Mouse (Mus musculus): ENCODE results near the gene Gpr107. TPM values are rescaled to one million over a fixed set of nuclear protein-coding genes. Genes with fewer than 3 reads are reported as not detected.
"Not testable (repeated sequence)": the region's sequence is repeated elsewhere in the genome, so short reads cannot be mapped to it uniquely, and the experiment has no call there.

The Gpr107 gene
- total RNA-seq, 1 experiment from 2014 or later = 46.8 TPM

GRCm38 (mm10) chr2:31156846-31157245 is 4.7 kb downstream of the Gpr107 start:
- no peak for DNase-seq

GRCm38 (mm10) chr2:31160147-31160920 is 8.2 kb downstream of the Gpr107 start:
- no peak for DNase-seq

GRCm38 (mm10) chr2:31161620-31162019 is 9.5 kb downstream of the Gpr107 start:
- no peak for DNase-seq

GRCm38 (mm10) chr2:31163361-31164118 is 11.4 kb downstream of the Gpr107 start:
- DNase-seq = peak; percentile 44

GRCm38 (mm10) chr2:31164841-31165455 is 12.8 kb downstream of the Gpr107 start:
- DNase-seq = peak; percentile 56

- no peak for DNase-seq
These were observed 13.4 kb downstream of the Gpr107 start for GRCm38 (mm10) chr2:31165529-31165928.

- DNase-seq = not testable (repeated sequence)
These were observed 15.5 kb downstream of the Gpr107 start for GRCm38 (mm10) chr2:31167571-31167970.

GRCm38 (mm10) chr2:31169001-31169400 is 16.9 kb downstream of the Gpr107 start:
- peak; percentile 65 for DNase-seq

GRCm38 (mm10) chr2:31170164-31170563 is 18.0 kb downstream of the Gpr107 start:
- DNase-seq = no peak

GRCm38 (mm10) chr2:31172001-31172400 is 19.9 kb downstream of the Gpr107 start:
- no peak for DNase-seq

GRCm38 (mm10) chr2:31172536-31172935 is 20.4 kb downstream of the Gpr107 start:
- DNase-seq = no peak

- no peak for DNase-seq
These were observed 21.2 kb downstream of the Gpr107 start for GRCm38 (mm10) chr2:31173290-31173689.

- peak; percentile 39 for DNase-seq
These were observed 26.5 kb downstream of the Gpr107 start for GRCm38 (mm10) chr2:31178593-31178992.

GRCm38 (mm10) chr2:31179471-31179870 is 27.4 kb downstream of the Gpr107 start:
- no peak for DNase-seq

- DNase-seq = peak; percentile 59
These were observed 28.0 kb downstream of the Gpr107 start for GRCm38 (mm10) chr2:31180081-31180551.

GRCm38 (mm10) chr2:31182786-31183330 is 30.7 kb downstream of the Gpr107 start:
- no peak for DNase-seq

GRCm38 (mm10) chr2:31183830-31184229 is 31.7 kb downstream of the Gpr107 start:
- peak; percentile 33 for DNase-seq

GRCm38 (mm10) chr2:31188691-31189090 is 36.6 kb downstream of the Gpr107 start:
- no peak for DNase-seq

- no peak for DNase-seq
These were observed 37.5 kb downstream of the Gpr107 start for GRCm38 (mm10) chr2:31189654-31190053.

GRCm38 (mm10) chr2:31191765-31192164 is 39.6 kb downstream of the Gpr107 start:
- no peak for DNase-seq

- peak; percentile 51 for DNase-seq
These were observed 42.4 kb downstream of the Gpr107 start for GRCm38 (mm10) chr2:31194356-31195021.

GRCm38 (mm10) chr2:31198621-31199020 is 46.5 kb downstream of the Gpr107 start:
- no peak for DNase-seq

Measured in adrenal gland, postnatal 14 days (tissue).